Mouse (Mus musculus) ovary, postnatal 10 days (tissue): ENCODE measurements around the gene Txn2.

Experiments used
- DNase-seq: peaks from one replicate; pipeline ENCODE4 v3.0.0; 2022; ENCODE audit warnings: low spot score

Gene Txn2

GRCm38 (mm10) chr15:77907646-77908518, 20.9 kb downstream of the Txn2 start:
- DNase-seq, result no peak

- DNase-seq, result no peak
Measured at GRCm38 (mm10) chr15:77906545-77906944, 22.3 kb downstream of the Txn2 start.

GRCm38 (mm10) chr15:77906081-77906480, 22.7 kb downstream of the Txn2 start:
- DNase-seq, result no peak

- DNase-seq, result peak; percentile 64
Measured at GRCm38 (mm10) chr15:77905275-77905970, 23.4 kb downstream of the Txn2 start.

GRCm38 (mm10) chr15:77904363-77904892, 24.4 kb downstream of the Txn2 start:
- DNase-seq, result no peak

GRCm38 (mm10) chr15:77903176-77903575, 25.6 kb downstream of the Txn2 start:
- DNase-seq, result no peak

GRCm38 (mm10) chr15:77894926-77895325, 33.9 kb downstream of the Txn2 start:
- DNase-seq, result no peak

- no peak for DNase-seq
Measured at GRCm38 (mm10) chr15:77893292-77893691, 35.5 kb downstream of the Txn2 start.

- DNase-seq, result no peak
Measured at GRCm38 (mm10) chr15:77892420-77892819, 36.4 kb downstream of the Txn2 start.

GRCm38 (mm10) chr15:77891766-77892165, 37.0 kb downstream of the Txn2 start:
- no peak for DNase-seq

- DNase-seq, result no peak
Measured at GRCm38 (mm10) chr15:77889761-77890422, 38.9 kb downstream of the Txn2 start.

GRCm38 (mm10) chr15:77888286-77888685, 40.5 kb downstream of the Txn2 start:
- no peak for DNase-seq

GRCm38 (mm10) chr15:77887093-77887488, 41.7 kb downstream of the Txn2 start:
- DNase-seq, result no peak

- DNase-seq, result no peak
Measured at GRCm38 (mm10) chr15:77886369-77887092, 42.3 kb downstream of the Txn2 start.

- DNase-seq, result no peak
Measured at GRCm38 (mm10) chr15:77885945-77886344, 42.9 kb downstream of the Txn2 start.

GRCm38 (mm10) chr15:77885159-77885558, 43.6 kb downstream of the Txn2 start:
- DNase-seq, result no peak

- no peak for DNase-seq
Measured at GRCm38 (mm10) chr15:77883697-77884010, 45.2 kb downstream of the Txn2 start.

- DNase-seq, result no peak
Measured at GRCm38 (mm10) chr15:77882797-77883696, 45.8 kb downstream of the Txn2 start.

GRCm38 (mm10) chr15:77882297-77882696, 46.5 kb downstream of the Txn2 start:
- DNase-seq, result no peak

- DNase-seq, result no peak
Measured at GRCm38 (mm10) chr15:77881698-77882097, 47.1 kb downstream of the Txn2 start.

- no peak for DNase-seq
Measured at GRCm38 (mm10) chr15:77880738-77881137, 48.1 kb downstream of the Txn2 start.
